In genomic region chr4:138363511-138363910, GRCm38 (mm10) we compare ENCODE assay signal across 30 mouse cellular contexts. TPM values are rescaled to one million over a fixed set of nuclear protein-coding genes. Genes with fewer than 3 reads are reported as not detected.
"Had no signal": no experiment of that assay in that cellular context is flagged by ENCODE, and none has a peak within 500 bp of the region (broad histone marks: within the 10 kb centered on the region; RNA-seq: fewer than 3 reads in every experiment).

No protein-coding gene starts in this region.

- H3K27ac ChIP-seq: gastrocnemius, adult 2 months; heart, embryonic 10.5 days; hindbrain, embryonic 10.5 days; hindbrain, embryonic 12.5 days; hindbrain, embryonic 14.5 days; intestine, embryonic 15.5 days; layer of hippocampus, adult 2 months; left cerebral cortex, adult 2 months; limb, embryonic 10.5 days; limb, embryonic 12.5 days; liver, embryonic 13.5 days had no signal

- DNase-seq: gastrocnemius, adult 2 months; gastrocnemius, postnatal 10 days; gastrocnemius, postnatal 25 days; heart, adult 18-20 months; heart, postnatal 10 days; heart, postnatal 4 days; kidney, adult 8-10 months; kidney, postnatal 10 days; kidney, postnatal 4 days; liver; liver, embryonic 13.5 days had no signal

- H3K36me3 ChIP-seq: heart, embryonic 10.5 days; heart, embryonic 12.5 days; hindbrain, embryonic 10.5 days; hindbrain, embryonic 12.5 days; intestine, embryonic 15.5 days; limb, embryonic 10.5 days; limb, embryonic 12.5 days; liver, embryonic 13.5 days had no signal

- ATAC-seq: hindbrain, embryonic 16.5 days; inflammation-experienced regulatory T-cells, adult 6 months; intestine, embryonic 15.5 days; intestine, postnatal 0 days had no signal

- H3K4me2 ChIP-seq: heart, embryonic 12.5 days; hindbrain, embryonic 12.5 days; hindbrain, embryonic 14.5 days; intestine, embryonic 15.5 days; limb, embryonic 12.5 days; liver, embryonic 11.5 days; liver, embryonic 13.5 days had no signal

- H3K9ac ChIP-seq: heart, embryonic 12.5 days; hindbrain, embryonic 12.5 days; hindbrain, embryonic 14.5 days; intestine, embryonic 15.5 days; limb, embryonic 12.5 days; liver, embryonic 13.5 days had no signal

- H3K4me3 ChIP-seq: gastrocnemius, adult 2 months; heart, embryonic 10.5 days; heart, embryonic 12.5 days; hindbrain, embryonic 10.5 days; hindbrain, embryonic 12.5 days; intestine, embryonic 15.5 days; layer of hippocampus, adult 2 months; left cerebral cortex, adult 2 months; limb, embryonic 10.5 days; limb, embryonic 12.5 days; liver, embryonic 13.5 days had no signal

- H3K9me3 ChIP-seq: heart, embryonic 10.5 days; heart, embryonic 12.5 days; hindbrain, embryonic 10.5 days; hindbrain, embryonic 12.5 days; intestine, embryonic 15.5 days; limb, embryonic 10.5 days; limb, embryonic 12.5 days; liver, embryonic 13.5 days had no signal

- H3K27me3 ChIP-seq: intestine, embryonic 15.5 days had no signal

RNA-seq across cellular contexts. Expression of gene Cda, which starts 4.3 kb away (rescaled TPM):
- total RNA-seq: granulocyte monocyte progenitor cell, adult 5-6 weeks had no signal
- polyA plus RNA-seq: inflammation-experienced regulatory T-cells, adult 6 months had no signal

RNA-seq across cellular contexts. Expression of gene Fam43b, which starts 32.8 kb away (rescaled TPM):
- total RNA-seq: gastrocnemius, adult 2 months; gastrocnemius, postnatal 25 days; gastrocnemius, postnatal 4 days; granulocyte monocyte progenitor cell, adult 5-6 weeks; heart, adult 18-20 months; heart, adult 8-10 months; heart, postnatal 10 days; heart, postnatal 4 days had no signal
- polyA plus RNA-seq: heart, embryonic 14.5 days; hindbrain, embryonic 10.5 days; inflammation-experienced regulatory T-cells, adult 6 months; intestine, postnatal 0 days; kidney, embryonic 14.5 days; limb, embryonic 10.5 days; limb, embryonic 12.5 days; liver, embryonic 13.5 days had no signal
